Mouse (Mus musculus) liver, embryonic 12.5 days (tissue): Measurements from ENCODE around the gene Kpna7. TPM values are rescaled to one million over a fixed set of nuclear protein-coding genes. Genes with fewer than 3 reads are reported as not detected.

Experiments
- ATAC-seq: fragments of 200-750 bp; cut with Nextera tagmentation; 2 replicates; pipeline ENCODE4 v1.8.0; 2017; ENCODE audit warnings: moderate number of reproducible peaks, mild to moderate bottlenecking, moderate library complexity
- H3K27ac ChIP-seq: fragments of 300-500 bp; sonication (generic); 2 replicates; pipeline ENCODE4 v1.5.1; 2016; ENCODE audit warnings: mild to moderate bottlenecking
- H3K27me3 ChIP-seq: fragments of 300-500 bp; sonication (generic); replicated peaks from 2 replicates; pipeline ENCODE4 v1.6.1; 2016; ENCODE audit warnings: mild to moderate bottlenecking, moderate library complexity
- H3K36me3 ChIP-seq: fragments of 300-500 bp; sonication (generic); 2 replicates; pipeline ENCODE4 v1.6.1; 2016; ENCODE audit warnings: mild to moderate bottlenecking, moderate library complexity
- H3K4me1 ChIP-seq: fragments of 300-500 bp; sonication (generic); 2 replicates; pipeline ENCODE4 v1.6.1; 2016
- H3K4me2 ChIP-seq: fragments of 300-500 bp; sonication (generic); 2 replicates; pipeline ENCODE4 v1.6.1; 2016; ENCODE audit warnings: mild to moderate bottlenecking, moderate library complexity
- H3K4me3 ChIP-seq: fragments of 300-500 bp; sonication (generic); 2 replicates; pipeline ENCODE4 v1.5.1; 2016; ENCODE audit warnings: mild to moderate bottlenecking, moderate library complexity
- H3K9ac ChIP-seq: fragments of 300-500 bp; sonication (generic); 2 replicates; pipeline ENCODE4 v1.6.1; 2016; ENCODE audit warnings: mild to moderate bottlenecking, moderate library complexity
- H3K9me3 ChIP-seq: fragments of 300-500 bp; sonication (generic); replicated peaks from 2 replicates; pipeline ENCODE4 v1.6.1; 2016; ENCODE audit warnings: mild to moderate bottlenecking, moderate library complexity
- WGBS: fragments of 180-500 bp; shearing (Covaris S2); methylation state at CpG from one replicate; pipeline ENCODE4 v1.1.7; 2016; ENCODE audit not compliant: insufficient replicate concordance; 5-methylcytosine and 5-hydroxymethylcytosine counted together
- polyA plus RNA-seq: library from polyadenylated mRNA; unstranded; fragments of >200 nt; fragmentation: Nextera tagmentation; extraction: Ambion mirVana; gene quantifications from 2 replicates; pipeline ENCODE4 v1.2.1, GENCODE M21; 2016

Gene Kpna7
- polyA plus RNA-seq, 1 experiment from 2014 or later, result 0.05 TPM

- WGBS, result 70% methylated on average over 6 of the region's 6 CpGs
- Histone ChIP-seq H3K4me2 (no peak overlapping the region), H3K36me3 (no peaks in the 10 kb centered on the region), H3K4me3 (no peak overlapping the region), H3K9me3 (0 out of 2 replicates have a peak, but pooled peaks cover 4% of the 10 kb centered on the region), H3K4me1 (no peaks in the 10 kb centered on the region), H3K27me3 (no peaks in the 10 kb centered on the region), H3K9ac (no peak overlapping the region), H3K27ac (no peak overlapping the region)
- ATAC-seq, result no peak
Observed at GRCm38 (mm10) chr5:144979110-144979509, 104.7 kb downstream of the Kpna7 start.

- ATAC-seq, result no peak
- Histone ChIP-seq H3K4me3 (no peak overlapping the region), H3K9me3 (no peaks in the 10 kb centered on the region), H3K4me1 (no peaks in the 10 kb centered on the region), H3K36me3 (no peaks in the 10 kb centered on the region), H3K27me3 (no peaks in the 10 kb centered on the region), H3K9ac (no peak overlapping the region), H3K4me2 (no peak overlapping the region), H3K27ac (no peak overlapping the region)
- 44% methylated on average over 10 of the region's 10 CpGs for WGBS
Observed at GRCm38 (mm10) chr5:144978533-144979107, 105.2 kb downstream of the Kpna7 start.

DNA sequence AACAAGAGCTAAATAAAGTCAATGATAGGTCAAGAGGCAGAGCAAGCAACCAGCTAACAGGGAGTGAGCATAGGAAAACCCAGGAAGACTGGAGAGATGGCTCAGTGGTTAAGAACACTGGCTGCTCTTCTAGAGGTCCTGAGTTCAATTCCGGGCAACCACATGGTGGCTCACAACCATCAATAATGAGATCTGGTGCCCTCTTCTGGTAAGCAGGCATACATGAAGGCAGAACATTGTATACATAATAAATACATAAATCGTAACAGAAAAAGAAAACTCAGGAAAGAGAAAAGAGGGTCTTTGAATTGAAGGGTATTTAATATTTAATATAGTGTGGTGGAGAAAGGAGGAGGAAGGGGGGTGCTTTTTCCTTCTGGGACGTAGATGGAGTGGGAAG, 112.6 kb downstream of the Kpna7 start:
- H3K4me3 ChIP-seq, result no peak overlapping the region
- ATAC-seq, result no peak
- no peaks in the 10 kb centered on the region for H3K36me3 ChIP-seq

DNA sequence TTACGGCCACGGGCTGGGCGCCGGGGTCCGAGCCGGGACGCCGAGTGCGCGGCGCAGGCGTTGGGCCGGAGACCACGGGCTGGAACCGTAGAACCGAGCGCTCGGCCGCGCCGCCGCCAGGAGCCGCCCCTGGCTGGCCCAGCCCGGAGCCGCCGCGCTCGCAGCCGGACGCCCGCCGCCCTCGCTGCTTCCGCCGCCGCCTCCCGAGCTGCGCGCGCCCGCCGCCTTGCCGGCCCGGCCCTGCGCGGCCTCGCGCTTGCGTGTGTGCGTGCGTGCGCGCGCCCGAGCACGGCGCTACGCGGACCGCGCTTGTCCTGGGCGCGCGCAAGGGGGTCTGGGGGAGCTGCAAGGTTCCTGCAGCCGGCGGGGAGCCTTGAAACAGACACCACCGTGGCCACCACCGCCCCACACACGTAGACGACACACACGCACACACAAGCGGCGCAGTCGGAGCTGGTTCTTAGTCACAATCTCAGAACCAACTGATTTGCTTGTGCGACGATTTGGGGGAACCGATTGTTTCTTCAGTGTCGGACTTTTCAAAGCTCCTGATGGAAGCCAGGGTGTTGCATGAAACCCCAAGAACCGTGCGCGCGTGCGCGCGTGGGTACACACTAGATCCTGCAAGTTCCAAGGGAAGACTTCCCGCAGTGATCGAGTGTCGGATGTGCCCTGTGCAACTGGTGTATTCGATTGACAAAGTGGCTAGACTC, 118.0 kb downstream of the Kpna7 start, which contains the start of gene Smurf1:
Smurf1 (minus strand) TSS at position 209 of the 713 bp plus-strand sequence.
- 2% methylated on average over 87 of the region's 89 CpGs for WGBS
- Histone ChIP-seq H3K9me3 (no peaks in the 10 kb centered on the region), H3K36me3 (no peaks in the 10 kb centered on the region), H3K4me2 (peak within 1 kb of the TSS; percentile 95), H3K27me3 (peaks cover 42% of the 10 kb centered on the region), H3K9ac (peak within 1 kb of the TSS; percentile 79), H3K4me3 (peak within 1 kb of the TSS; percentile 74), H3K27ac (peak within 1 kb of the TSS; percentile 81), H3K4me1 (peaks cover 23% of the 10 kb centered on the region)
- peak; percentile 45 for ATAC-seq

More for the DNA sequence above, 112.6 kb downstream of the Kpna7 start:
- Histone ChIP-seq H3K4me1 (no peaks in the 10 kb centered on the region), H3K27me3 (peaks cover 27% of the 10 kb centered on the region), H3K27ac (no peak overlapping the region), H3K9ac (no peak overlapping the region), H3K4me2 (no peak overlapping the region), H3K9me3 (no peaks in the 10 kb centered on the region)
- 64% methylated on average over 3 of the region's 3 CpGs for WGBS

GRCm38 (mm10) chr5:144964872-144965638, 118.8 kb downstream of the Kpna7 start:
- Histone ChIP-seq H3K4me3 (peak overlapping the region; percentile 74), H3K36me3 (no peaks in the 10 kb centered on the region), H3K27me3 (peaks cover 42% of the 10 kb centered on the region), H3K9me3 (no peaks in the 10 kb centered on the region), H3K4me2 (peak overlapping the region; percentile 95), H3K9ac (peak overlapping the region; percentile 79), H3K27ac (peak overlapping the region; percentile 81), H3K4me1 (peaks cover 23% of the 10 kb centered on the region)
- ATAC-seq, result peak; percentile 82
- WGBS, result 2% methylated on average over 29 of the region's 56 CpGs

DNA sequence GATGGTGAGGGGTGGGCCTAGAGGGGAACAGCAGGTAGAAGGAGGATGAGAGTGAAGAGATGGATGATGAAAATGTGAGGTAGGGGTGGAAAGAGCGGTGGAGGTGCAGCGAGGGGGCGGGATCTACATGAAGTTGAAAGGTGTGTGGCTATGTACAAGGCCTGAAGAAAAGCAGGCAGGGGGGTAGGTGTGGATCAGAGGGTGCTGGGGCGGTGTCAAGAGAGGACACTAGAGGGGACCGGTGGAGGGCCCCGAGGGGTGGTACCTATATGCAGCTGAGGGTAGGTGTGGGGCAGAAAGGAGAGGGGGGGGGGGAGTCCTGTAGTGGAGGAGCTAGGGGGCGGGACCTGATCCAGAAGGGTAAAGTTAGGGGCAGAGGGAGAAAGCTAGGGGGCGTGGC, 119.4 kb downstream of the Kpna7 start:
- peak; percentile 23; the same call in 1 of the 2 replicates for ATAC-seq
- Histone ChIP-seq H3K4me3 (peak overlapping the region; percentile 74), H3K9me3 (no peaks in the 10 kb centered on the region), H3K27me3 (peaks cover 42% of the 10 kb centered on the region), H3K4me1 (peaks cover 23% of the 10 kb centered on the region), H3K4me2 (peak overlapping the region; percentile 95), H3K9ac (no peak overlapping the region), H3K36me3 (no peaks in the 10 kb centered on the region), H3K27ac (no peak overlapping the region)
- WGBS, result 21% methylated on average over 7 of the region's 8 CpGs

GRCm38 (mm10) chr5:144963817-144964261, 120.0 kb downstream of the Kpna7 start:
- Histone ChIP-seq H3K9ac (no peak overlapping the region), H3K27me3 (peaks cover 40% of the 10 kb centered on the region), H3K27ac (0 out of 2 replicates have a peak overlapping the region, but pooled peaks have one; percentile 30), H3K4me2 (peak overlapping the region; percentile 95), H3K36me3 (no peaks in the 10 kb centered on the region), H3K9me3 (no peaks in the 10 kb centered on the region), H3K4me1 (peaks cover 27% of the 10 kb centered on the region), H3K4me3 (0 out of 2 replicates have a peak overlapping the region, but pooled peaks have one; percentile 17)
- WGBS, result 7% methylated on average over 13 of the region's 13 CpGs
- peak; percentile 12; the same call in 1 of the 2 replicates for ATAC-seq

DNA sequence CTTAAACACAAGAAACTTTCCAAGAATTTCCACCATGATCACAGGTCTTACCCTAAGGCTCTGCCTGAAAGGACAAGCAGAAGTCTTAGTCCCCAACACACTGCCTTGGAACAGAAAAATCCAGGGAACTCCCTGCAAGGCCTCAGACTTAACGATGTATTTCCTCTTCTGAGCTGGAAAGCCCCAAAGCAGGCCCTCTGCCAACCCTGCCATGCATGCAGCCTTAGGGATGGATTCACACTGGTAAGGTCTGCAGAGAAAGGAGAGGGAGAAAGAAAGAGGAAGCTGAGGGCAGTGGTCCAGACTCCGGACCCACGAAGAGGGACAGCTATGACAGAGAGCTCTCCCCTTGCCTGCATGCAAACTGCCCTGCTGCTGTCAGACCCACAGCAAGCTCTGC, 120.4 kb downstream of the Kpna7 start:
- Histone ChIP-seq H3K4me2 (peak overlapping the region; percentile 95), H3K4me3 (no peak overlapping the region), H3K27ac (0 out of 2 replicates have a peak overlapping the region, but pooled peaks have one; percentile 30), H3K9me3 (no peaks in the 10 kb centered on the region), H3K36me3 (no peaks in the 10 kb centered on the region), H3K9ac (no peak overlapping the region), H3K27me3 (peaks cover 36% of the 10 kb centered on the region), H3K4me1 (peaks cover 32% of the 10 kb centered on the region)
- no peak for ATAC-seq
- 25% methylated on average over 3 of the region's 3 CpGs for WGBS

DNA sequence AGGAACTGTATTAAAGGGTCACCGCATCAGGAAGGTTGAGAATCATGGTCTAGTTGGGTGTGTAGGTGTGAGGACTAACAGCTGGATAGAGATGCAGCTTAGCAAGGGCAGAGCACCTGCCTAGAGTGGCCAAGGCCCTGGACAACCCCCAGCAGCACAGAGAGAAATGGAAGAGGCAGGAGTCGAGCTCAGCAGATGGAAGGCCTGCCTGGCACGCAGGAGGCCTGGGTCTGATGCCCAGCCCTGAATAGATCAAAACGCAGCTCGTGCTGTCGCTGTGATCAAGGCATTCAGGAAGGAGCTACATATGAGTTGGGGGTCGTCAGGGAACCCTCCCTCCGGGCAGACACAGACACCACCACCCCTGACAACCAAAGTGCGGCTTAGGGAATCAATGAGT, 125.6 kb downstream of the Kpna7 start:
- Histone ChIP-seq H3K4me1 (peaks cover 22% of the 10 kb centered on the region; the same call in 1 of the 2 replicates), H3K27ac (no peak overlapping the region), H3K9ac (no peak overlapping the region), H3K4me2 (no peak overlapping the region), H3K27me3 (no peaks in the 10 kb centered on the region), H3K9me3 (no peaks in the 10 kb centered on the region), H3K36me3 (no peaks in the 10 kb centered on the region), H3K4me3 (no peak overlapping the region)
- WGBS, result 64% methylated on average over 9 of the region's 9 CpGs
- no peak for ATAC-seq

GRCm38 (mm10) chr5:144954432-144954831, 129.4 kb downstream of the Kpna7 start:
- no peak overlapping the region for H3K4me2 ChIP-seq
- H3K9me3 ChIP-seq, result no peaks in the 10 kb centered on the region
- no peak overlapping the region for H3K27ac ChIP-seq
- H3K4me1 ChIP-seq, result peaks cover 22% of the 10 kb centered on the region; the same call in 1 of the 2 replicates
- H3K27me3 ChIP-seq, result no peaks in the 10 kb centered on the region
- no peaks in the 10 kb centered on the region for H3K36me3 ChIP-seq
- no peak for ATAC-seq
- H3K4me3 ChIP-seq, result no peak overlapping the region
- H3K9ac ChIP-seq, result no peak overlapping the region
- 76% methylated on average over 7 of the region's 7 CpGs for WGBS

DNA sequence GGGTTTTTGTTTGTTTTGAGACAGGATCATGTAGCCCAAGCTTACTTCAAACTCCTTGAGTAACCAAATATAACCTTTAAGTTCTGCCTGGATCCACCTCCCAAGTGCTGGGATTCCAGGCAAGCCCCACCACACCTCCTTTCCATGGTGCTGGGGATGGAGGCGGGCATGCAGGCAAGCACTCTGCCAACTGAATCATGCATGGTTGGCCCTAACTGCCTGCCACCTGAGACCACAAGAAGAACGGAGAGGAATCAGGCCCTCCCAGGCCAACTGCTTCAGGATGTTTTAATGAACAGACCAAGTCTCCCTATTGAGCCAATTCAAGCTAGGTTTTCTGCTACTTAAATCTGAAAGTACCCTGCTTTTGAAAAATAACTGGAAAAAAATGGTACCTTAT, 131.2 kb downstream of the Kpna7 start:
- ATAC-seq, result no peak
- H3K9me3 ChIP-seq, result no peaks in the 10 kb centered on the region
- 71% methylated on average over 2 of the region's 2 CpGs for WGBS

More for the DNA sequence above, 131.2 kb downstream of the Kpna7 start:
- Histone ChIP-seq H3K27ac (no peak overlapping the region), H3K4me3 (no peak overlapping the region), H3K36me3 (no peaks in the 10 kb centered on the region), H3K4me2 (no peak overlapping the region), H3K27me3 (no peaks in the 10 kb centered on the region), H3K9ac (no peak overlapping the region), H3K4me1 (0 out of 2 replicates have a peak, but pooled peaks cover 6% of the 10 kb centered on the region)
